Mouse (Mus musculus): Measurements from ENCODE around the gene 4933434E20Rik. TPM values are rescaled to one million over a fixed set of nuclear protein-coding genes. Genes with fewer than 3 reads are reported as not detected.

The 4933434E20Rik gene
- total RNA-seq, 2 experiments from 2014 or later: 60.6 to 67.1 TPM

Small RNA genes within 50 kb of the gene (microRNA-seq; reads per million reads assigned to microRNA genes)
- gene Mir190b (3.1 to 9.9 reads per million in 2 experiments), gene Mir7669 (0.60 to 0.81 reads per million in 2 experiments)

Other genes with a start within 250 kb of the 4933434E20Rik start
- gene She, start 220.3 kb upstream of the 4933434E20Rik start, total RNA-seq (2021): 10 to 100 TPM; 18.1 TPM
- 1 to 10 TPM; 4.9 to 5.5 TPM for gene Il6ra, start 138.4 kb upstream of the 4933434E20Rik start, total RNA-seq (2021)
- gene Atp8b2, start 88.1 kb upstream of the 4933434E20Rik start, total RNA-seq (2021): 10 to 100 TPM; 39.5 to 45.4 TPM
- gene Hax1, start 52.9 kb upstream of the 4933434E20Rik start, total RNA-seq (2021): 10 to 100 TPM; 41.7 to 48.2 TPM
- 100 to 1,000 TPM; 119 to 130 TPM for gene Ubap2l, start 992 bp downstream of the 4933434E20Rik start, total RNA-seq (2021)
- 10 to 100 TPM; 71.0 to 71.4 TPM for gene Tpm3, start 21.0 kb downstream of the 4933434E20Rik start, total RNA-seq (2021)
- under 1 TPM; 0.12 to 0.14 TPM for gene Nup210l, start 52.5 kb downstream of the 4933434E20Rik start, total RNA-seq (2021)
- gene Rps27, start 162.0 kb downstream of the 4933434E20Rik start, total RNA-seq (2021): 100 to 1,000 TPM; 868 to 969 TPM
- 10 to 100 TPM in 1 of 2 experiments, 1 to 10 TPM in 1; 6.7 to 10.9 TPM for gene Rab13, start 162.1 kb downstream of the 4933434E20Rik start, total RNA-seq (2021)
- 10 to 100 TPM; 44.9 to 48.9 TPM for gene Jtb, start 180.0 kb downstream of the 4933434E20Rik start, total RNA-seq (2021)
- gene Creb3l4, start 191.9 kb downstream of the 4933434E20Rik start, total RNA-seq (2021): not detected
- 10 to 100 TPM; 94.0 to 95.4 TPM for gene Slc39a1, start 196.5 kb downstream of the 4933434E20Rik start, total RNA-seq (2021)
- 10 to 100 TPM; 19.5 to 21.7 TPM for gene Crtc2, start 202.5 kb downstream of the 4933434E20Rik start, total RNA-seq (2021)
- gene Dennd4b, start 213.5 kb downstream of the 4933434E20Rik start, total RNA-seq (2021): 10 to 100 TPM; 21.1 to 23.6 TPM
- 10 to 100 TPM; 47.2 to 52.9 TPM for gene Gatad2b, start 241.5 kb downstream of the 4933434E20Rik start, total RNA-seq (2021)

All from heart, postnatal 14 days (tissue).